24 mouse cellular contexts compared by ENCODE assay signal in the genomic region with DNA sequence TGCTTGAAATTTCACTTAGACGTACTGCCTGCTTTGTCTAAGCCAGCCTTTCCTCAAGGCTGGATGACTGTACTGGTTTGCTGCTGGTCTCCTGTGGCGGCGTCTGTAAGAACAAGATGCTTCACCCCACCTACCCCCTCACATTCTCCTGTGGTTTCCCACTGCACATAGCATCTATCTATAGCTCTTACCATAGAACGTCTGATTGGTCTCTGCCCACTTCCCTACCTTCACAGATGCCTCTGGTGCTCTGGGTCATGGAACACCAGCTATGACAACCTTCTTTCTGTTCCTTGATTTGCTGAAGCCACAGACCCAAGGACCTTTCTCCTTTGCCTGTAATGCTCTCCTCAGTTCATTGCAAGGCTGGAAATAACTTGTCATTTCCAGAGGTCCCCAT.
DNase-seq lines count a peak whose midpoint lies in the region; ATAC-seq and TF ChIP-seq lines count a peak whose summit lies in the region.
"Had no signal": no experiment of that assay in that cellular context is flagged by ENCODE, and none has a peak within 500 bp of the region (broad histone marks: within the 10 kb centered on the region; RNA-seq: fewer than 3 reads in every experiment).

No protein-coding gene starts in this region.

- no peak overlapping the region for H3K4me3 ChIP-seq in heart, embryonic 15.5 days
- no peak overlapping the region for H3K4me3 ChIP-seq in spleen, adult 2 months (ENCODE audit: extremely low read depth, insufficient read depth, insufficient read length)
- no peak overlapping the region for H3K4me3 ChIP-seq in midbrain, embryonic 13.5 days (replicated peaks)
- H3K4me3 ChIP-seq: embryonic facial prominence, embryonic 13.5 days; erythroblast, embryonic 14.5 days; forebrain, embryonic 13.5 days; liver, embryonic 13.5 days; midbrain, embryonic 15.5 days; neural tube, embryonic 13.5 days; stomach, embryonic 15.5 days had no signal

- no peak for TF ChIP-seq CTCF in spleen, adult 2 months (IDR thresholded peaks at IDR 0.05; ENCODE audit: extremely low read depth, insufficient read depth, insufficient read length, insufficient replicate concordance)

- intact Hi-C loops in heart, postnatal 36 days (cut with DNase I): loop anchor here (10.0 kb wide), 1 partner anchor 315 kb away; no protein-coding TSS in a partner anchor

- no peak for TF ChIP-seq POLR2A in spleen, adult 2 months (IDR thresholded peaks at IDR 0.05; ENCODE audit: low read depth, low read length)

- peak overlapping the region; percentile 62 for H3K27ac ChIP-seq in heart, embryonic 15.5 days
- peak overlapping the region; percentile 27 for H3K27ac ChIP-seq in spleen, adult 2 months (ENCODE audit: insufficient read depth, low read length)
- no peak overlapping the region for H3K27ac ChIP-seq in midbrain, embryonic 13.5 days
- H3K27ac ChIP-seq: embryonic facial prominence, embryonic 13.5 days; forebrain, embryonic 13.5 days; kidney, postnatal 0 days; liver, embryonic 13.5 days; midbrain, embryonic 15.5 days; neural tube, embryonic 13.5 days; stomach, embryonic 15.5 days had no signal

- no peak overlapping the region for H3K4me2 ChIP-seq in heart, embryonic 15.5 days
- no peak overlapping the region for H3K4me2 ChIP-seq in midbrain, embryonic 13.5 days (replicated peaks)
- H3K4me2 ChIP-seq: embryonic facial prominence, embryonic 13.5 days; forebrain, embryonic 13.5 days; liver, embryonic 13.5 days; midbrain, embryonic 15.5 days; neural tube, embryonic 13.5 days; stomach, embryonic 15.5 days had no signal

- no peak overlapping the region for H3K9ac ChIP-seq in heart, embryonic 15.5 days
- no peak overlapping the region for H3K9ac ChIP-seq in midbrain, embryonic 13.5 days (replicated peaks)
- H3K9ac ChIP-seq: embryonic facial prominence, embryonic 13.5 days; forebrain, embryonic 13.5 days; liver, embryonic 13.5 days; midbrain, embryonic 15.5 days; neural tube, embryonic 13.5 days; stomach, embryonic 15.5 days had no signal

- DNase-seq in heart, postnatal 36 days: no peak
- no peak for DNase-seq in spleen, adult 2 months (ENCODE audit: low read depth in 1 of 2, low spot score in 2 of 2)
- DNase-seq in spleen, postnatal 36 days (ENCODE audit: low spot score in 2 of 2): no peak
- DNase-seq in lung, postnatal 14 days: no peak
- DNase-seq: adrenal gland, postnatal 10 days; heart, postnatal 10 days; kidney, adult 2 months; layer of hippocampus, adult 9-11 months; liver, embryonic 13.5 days; lung, adult 2 months; right cerebral cortex, postnatal 25 days; spleen, adult 18-20 months; thymus, postnatal 25 days had no signal

- 48% methylated on average over 4 of the region's 4 CpGs for WGBS in heart, embryonic 15.5 days
- WGBS in spleen, adult 2 months: 13% methylated on average over 4 of the region's 4 CpGs
- 92% methylated on average over 4 of the region's 4 CpGs for WGBS in midbrain, embryonic 13.5 days

- H3K9me3 ChIP-seq in heart, embryonic 15.5 days (replicated peaks): no peaks in the 10 kb centered on the region
- no peaks in the 10 kb centered on the region for H3K9me3 ChIP-seq in midbrain, embryonic 13.5 days
- H3K9me3 ChIP-seq: embryonic facial prominence, embryonic 13.5 days; forebrain, embryonic 13.5 days; liver, embryonic 13.5 days; midbrain, embryonic 15.5 days; neural tube, embryonic 13.5 days; stomach, embryonic 15.5 days had no signal

- H3K4me1 ChIP-seq in heart, embryonic 15.5 days (replicated peaks): peaks cover 60% of the 10 kb centered on the region
- no peaks in the 10 kb centered on the region; the same call in 1 of the 2 replicates for H3K4me1 ChIP-seq in spleen, adult 2 months (ENCODE audit: control insufficient read depth, insufficient read depth, insufficient read length)
- no peaks in the 10 kb centered on the region; the same call in 1 of the 2 replicates for H3K4me1 ChIP-seq in midbrain, embryonic 13.5 days (replicated peaks)
- H3K4me1 ChIP-seq: forebrain, embryonic 13.5 days; midbrain, embryonic 15.5 days; stomach, embryonic 15.5 days had no signal

- no peaks in the 10 kb centered on the region for H3K27me3 ChIP-seq in heart, embryonic 15.5 days
- no peaks in the 10 kb centered on the region for H3K27me3 ChIP-seq in spleen, adult 2 months (ENCODE audit: control insufficient read depth, insufficient read depth, low read length)
- H3K27me3 ChIP-seq in midbrain, embryonic 13.5 days: no peaks in the 10 kb centered on the region
- H3K27me3 ChIP-seq: embryonic facial prominence, embryonic 13.5 days; forebrain, embryonic 13.5 days; liver, embryonic 13.5 days; midbrain, embryonic 15.5 days; stomach, embryonic 15.5 days had no signal

- ATAC-seq in heart, embryonic 15.5 days (replicated peaks; ENCODE audit: insufficient number of reproducible peaks, insufficient read depth, low FRiP score, low read depth): no peak
- ATAC-seq in megakaryocyte, adult 5-6 weeks (ENCODE audit: poor library complexity, severe bottlenecking): peak; percentile 66
- no peak for ATAC-seq in midbrain, embryonic 13.5 days
- ATAC-seq: activated CD4-positive, CD25-positive, alpha-beta regulatory T cell, adult 4 months; forebrain, embryonic 13.5 days; midbrain, embryonic 15.5 days had no signal

- no peaks in the 10 kb centered on the region for H3K36me3 ChIP-seq in heart, embryonic 15.5 days
- no peaks in the 10 kb centered on the region for H3K36me3 ChIP-seq in spleen, adult 2 months (ENCODE audit: control insufficient read depth, insufficient read depth, low read length)
- H3K36me3 ChIP-seq in midbrain, embryonic 13.5 days: no peaks in the 10 kb centered on the region
- H3K36me3 ChIP-seq: embryonic facial prominence, embryonic 13.5 days; liver, embryonic 13.5 days; midbrain, embryonic 15.5 days; neural tube, embryonic 13.5 days; stomach, embryonic 15.5 days had no signal
